8 mouse cellular contexts compared by ENCODE assay signal in the genomic region with DNA sequence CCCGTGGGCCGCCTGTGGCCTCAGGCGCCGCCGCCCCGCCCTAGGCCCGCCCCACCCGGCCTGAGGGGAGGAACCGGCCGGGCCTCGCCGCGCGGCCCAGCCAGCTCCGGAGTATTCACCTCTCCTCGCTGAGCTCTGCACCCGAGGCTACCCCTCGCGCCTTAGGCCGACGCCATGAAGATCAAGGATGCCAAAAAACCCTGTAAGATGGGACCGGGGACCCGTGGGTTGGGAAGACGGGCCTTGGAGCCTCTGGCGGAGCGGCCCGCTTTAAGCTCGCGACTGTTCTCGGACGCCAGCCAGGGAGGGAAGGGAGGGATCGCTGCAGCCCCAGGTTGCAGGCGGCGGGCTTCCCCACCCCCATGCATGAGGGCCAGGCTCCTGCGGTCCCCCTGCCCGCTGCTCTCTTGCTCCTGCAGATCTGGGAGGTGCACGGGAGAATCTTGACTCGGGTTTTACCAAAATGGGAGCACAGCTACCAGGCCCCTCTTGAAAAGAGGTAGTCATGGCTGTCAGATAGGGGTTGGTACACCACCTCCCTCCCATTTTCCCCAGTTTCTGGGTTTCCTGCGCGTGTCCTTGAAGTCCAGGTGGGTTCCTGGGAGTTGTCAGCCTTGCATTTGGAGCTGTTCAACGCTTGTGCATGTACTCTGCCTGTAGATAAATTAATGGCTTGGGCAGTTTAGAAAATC. TPM values are rescaled to one million over a fixed set of nuclear protein-coding genes. Genes with fewer than 3 reads are reported as not detected.
A peak's percentile ranks its signal among the peaks of the same experiment; 100 is the strongest.
DNase-seq lines count a peak whose midpoint lies in the region; ATAC-seq and TF ChIP-seq lines count a peak whose summit lies in the region.

No protein-coding gene starts in this region.

- no peak for TF ChIP-seq RAD21 in CH12.LX (IDR thresholded peaks at IDR 0.05; ENCODE audit: low read depth, low read length)

- TF ChIP-seq CTCF in CH12.LX (conservative IDR thresholded peaks at IDR 0.05 in 1 of 2, IDR thresholded peaks at IDR 0.05 in 1 of 2; ENCODE audit: low read depth in 2 of 2, low read length in 2 of 2) = no peak
- no peak for TF ChIP-seq CTCF in intestine, postnatal 0 days (IDR thresholded peaks at IDR 0.05; ENCODE audit: low read depth)

- no peaks in the 10 kb centered on the region for H3K9me3 ChIP-seq in CH12.LX (replicated peaks; ENCODE audit: low read length)
- no peaks in the 10 kb centered on the region for H3K9me3 ChIP-seq in embryonic facial prominence, embryonic 12.5 days
- no peaks in the 10 kb centered on the region for H3K9me3 ChIP-seq in intestine, postnatal 0 days (ENCODE audit: control insufficient read depth)
- no peaks in the 10 kb centered on the region for H3K9me3 ChIP-seq in liver, embryonic 11.5 days (ENCODE audit: control insufficient read depth, low read length)
- H3K9me3 ChIP-seq in neural tube, embryonic 11.5 days (ENCODE audit: control insufficient read depth, low read length) = no peaks in the 10 kb centered on the region

- peak overlapping the region; percentile 93 for H3K9ac ChIP-seq in CH12.LX (ENCODE audit: insufficient read depth, low read depth)
- H3K9ac ChIP-seq in embryonic facial prominence, embryonic 12.5 days = peak overlapping the region; percentile 95
- peak overlapping the region; percentile 96 for H3K9ac ChIP-seq in intestine, postnatal 0 days (ENCODE audit: low read depth, low read length)
- H3K9ac ChIP-seq in liver, embryonic 11.5 days (ENCODE audit: low read depth, low read length) = peak overlapping the region; percentile 73
- peak overlapping the region; percentile 98 for H3K9ac ChIP-seq in neural tube, embryonic 11.5 days (ENCODE audit: low read length)

- DNase-seq in CH12.LX (ENCODE audit: extremely low read depth) = peak; percentile 66
- DNase-seq in adrenal gland, adult 8-10 months = peak; percentile 65
- peak; percentile 99 for DNase-seq in heart, adult 11 months
- peak; percentile 82 for DNase-seq in liver, embryonic 11.5 days (ENCODE audit: low spot score)
- DNase-seq in neural tube, embryonic 11.5 days (ENCODE audit: low spot score) = no peak
- DNase-seq in B cell, adult 2 months = no peak

- in situ Hi-C loops in CH12.LX (cut with MboI; ENCODE audit: low pct_ligation_motif_present, low pct_unique_long_range_greater_than_20kb, low sequenced_read_pairs) = no loop called here

- peaks cover 48% of the 10 kb centered on the region for H3K79me2 ChIP-seq in CH12.LX (replicated peaks; ENCODE audit: control insufficient read depth, extremely low read depth, insufficient read depth, poor library complexity, severe bottlenecking)

- peak; percentile 89 for ATAC-seq in embryonic facial prominence, embryonic 12.5 days (ENCODE audit: insufficient number of reproducible peaks, insufficient read depth, low FRiP score, low TSS enrichment)
- ATAC-seq in intestine, postnatal 0 days = peak; percentile 95
- ATAC-seq in liver, embryonic 11.5 days (replicated peaks; ENCODE audit: low FRiP score) = peak; percentile 90
- peak; percentile 86 for ATAC-seq in neural tube, embryonic 11.5 days (ENCODE audit: insufficient read depth, low FRiP score, low TSS enrichment)

- under 1% methylated on average over 32 of the region's 41 CpGs for WGBS in embryonic facial prominence, embryonic 12.5 days
- WGBS in intestine, postnatal 0 days = under 1% methylated on average over 32 of the region's 41 CpGs
- WGBS in liver, embryonic 11.5 days = under 1% methylated on average over 33 of the region's 41 CpGs
- WGBS in neural tube, embryonic 11.5 days = 0% methylated on average over 36 of the region's 41 CpGs

- dilution Hi-C loops in CH12.LX (cut with MboI; ENCODE audit: extremely low pct_ligation_motif_present, extremely low pct_unique_long_range_greater_than_20kb, low sequenced_read_pairs) = no loop called here

- peaks cover 3 to 50% of the 10 kb centered on the region in 2 experiments; a peak in 3 of 4 replicates for H3K4me1 ChIP-seq in CH12.LX (ENCODE audit: control insufficient read depth in 1 of 2, insufficient read depth in 2 of 2)
- H3K4me1 ChIP-seq in embryonic facial prominence, embryonic 12.5 days = peaks cover 14% of the 10 kb centered on the region
- H3K4me1 ChIP-seq in intestine, postnatal 0 days (replicated peaks; ENCODE audit: control insufficient read depth, insufficient read depth, low read length) = no peaks in the 10 kb centered on the region
- peaks cover 4% of the 10 kb centered on the region; the same call in 1 of the 2 replicates for H3K4me1 ChIP-seq in liver, embryonic 11.5 days (replicated peaks; ENCODE audit: control insufficient read depth, insufficient read depth, low read length)
- H3K4me1 ChIP-seq in neural tube, embryonic 11.5 days (ENCODE audit: control insufficient read depth, insufficient read depth, low read length) = peaks cover 10% of the 10 kb centered on the region; the same call in 1 of the 2 replicates

- H3K4me2 ChIP-seq in CH12.LX (ENCODE audit: insufficient read depth, low read depth, poor library complexity, severe bottlenecking) = peak overlapping the region; percentile 100; the same call in 1 of the 2 replicates
- peak overlapping the region; percentile 83 for H3K4me2 ChIP-seq in embryonic facial prominence, embryonic 12.5 days (replicated peaks)
- H3K4me2 ChIP-seq in intestine, postnatal 0 days (replicated peaks; ENCODE audit: low read depth) = peak overlapping the region; percentile 73
- H3K4me2 ChIP-seq in liver, embryonic 11.5 days = peak overlapping the region; percentile 75
- peak overlapping the region; percentile 85 for H3K4me2 ChIP-seq in neural tube, embryonic 11.5 days (ENCODE audit: low read depth)

- TF ChIP-seq EP300 in CH12.LX (IDR thresholded peaks at IDR 0.05; ENCODE audit: low read length) = no peak

- TF ChIP-seq POLR2A in CH12.LX (IDR thresholded peaks at IDR 0.05; ENCODE audit: low read depth, low read length) = peak; percentile 62

- peak overlapping the region; percentile 75 for H3K27ac ChIP-seq in CH12.LX (ENCODE audit: insufficient read depth, low read depth)
- H3K27ac ChIP-seq in embryonic facial prominence, embryonic 12.5 days = peak overlapping the region; percentile 96
- H3K27ac ChIP-seq in intestine, postnatal 0 days (ENCODE audit: low read depth, low read length) = peak overlapping the region; percentile 97
- H3K27ac ChIP-seq in liver, embryonic 11.5 days (ENCODE audit: low read depth, low read length) = peak overlapping the region; percentile 74
- peak overlapping the region; percentile 89 for H3K27ac ChIP-seq in neural tube, embryonic 11.5 days (ENCODE audit: low read depth, low read length)

- peaks cover 9% of the 10 kb centered on the region for H3K27me3 ChIP-seq in CH12.LX (replicated peaks)
- no peaks in the 10 kb centered on the region for H3K27me3 ChIP-seq in embryonic facial prominence, embryonic 12.5 days
- no peaks in the 10 kb centered on the region for H3K27me3 ChIP-seq in intestine, postnatal 0 days (replicated peaks; ENCODE audit: control insufficient read depth, insufficient read depth, low read length)
- H3K27me3 ChIP-seq in liver, embryonic 11.5 days (replicated peaks; ENCODE audit: control insufficient read depth, insufficient read depth, low read length) = no peaks in the 10 kb centered on the region
- H3K27me3 ChIP-seq in neural tube, embryonic 11.5 days (ENCODE audit: control insufficient read depth, insufficient read depth, low read length) = no peaks in the 10 kb centered on the region

- H3K4me3 ChIP-seq in CH12.LX (replicated peaks in 1 of 3; ENCODE audit: low read depth in 2 of 3, low read length in 2 of 3, poor library complexity in 1 of 3) = peak overlapping the region; percentile 68 to 100 (median 90)
- H3K4me3 ChIP-seq in embryonic facial prominence, embryonic 12.5 days = peak overlapping the region; percentile 91
- H3K4me3 ChIP-seq in intestine, postnatal 0 days (ENCODE audit: low read depth, low read length) = peak overlapping the region; percentile 96
- H3K4me3 ChIP-seq in liver, embryonic 11.5 days (ENCODE audit: low read depth, low read length) = peak overlapping the region; percentile 65
- peak overlapping the region; percentile 96 for H3K4me3 ChIP-seq in neural tube, embryonic 11.5 days (ENCODE audit: low read depth, low read length)

- H3K36me3 ChIP-seq in CH12.LX (replicated peaks in 1 of 2; ENCODE audit: control insufficient read depth in 1 of 2, insufficient read depth in 1 of 2, low read length in 1 of 2) = peaks cover 0 to 9% of the 10 kb centered on the region in 2 experiments
- no peaks in the 10 kb centered on the region for H3K36me3 ChIP-seq in embryonic facial prominence, embryonic 12.5 days
- no peaks in the 10 kb centered on the region for H3K36me3 ChIP-seq in intestine, postnatal 0 days (ENCODE audit: control insufficient read depth, insufficient read depth)
- peaks cover 5% of the 10 kb centered on the region; the same call in 1 of the 2 replicates for H3K36me3 ChIP-seq in liver, embryonic 11.5 days (ENCODE audit: control insufficient read depth, insufficient read depth, low read length)
- no peaks in the 10 kb centered on the region for H3K36me3 ChIP-seq in neural tube, embryonic 11.5 days (ENCODE audit: control insufficient read depth, insufficient read depth, low read length)

TF ChIP-seq in CH12.LX, 34 proteins besides CTCF, POLR2A, EP300 and RAD21 (continues in another document):
- TF ChIP-seq MEF2A (IDR thresholded peaks at IDR 0.05; ENCODE audit: borderline replicate concordance, low read depth, low read length) = no peak
- TF ChIP-seq NELFE (IDR thresholded peaks at IDR 0.05; ENCODE audit: low read depth, low read length) = peak; percentile 79; the same call in 1 of the 2 replicates
- no peak for TF ChIP-seq ETS1 (conservative IDR thresholded peaks at IDR 0.05; ENCODE audit: low read depth, low read length)

RNA-seq across cellular contexts. Expression of a gene that starts 0.6 kb away (rescaled TPM):
- 18.2 and 22.7 TPM in 2 replicates for total RNA-seq in CH12.LX (2012; rRNA removed)
- total RNA-seq in CH12.LX (2014; rRNA removed) = 36.4 and 40.2 TPM in 2 replicates
- polyA plus RNA-seq in CH12.LX (2012; ENCODE audit: insufficient read length, low read depth) = 19.6 and 22.5 TPM in 2 replicates
- 10 to 100 TPM; 59.5 to 82.6 (median 67.7) TPM for total RNA-seq in adrenal gland, adult 8-10 months (2022)
- 21.2 and 23.1 TPM in 2 replicates for polyA plus RNA-seq in embryonic facial prominence, embryonic 12.5 days (2016; fragmentation: Nextera tagmentation; extraction: Ambion mirVana)
- 39.6 and 42.5 TPM in 2 replicates for polyA plus RNA-seq in intestine, postnatal 0 days (2015; fragmentation: Nextera tagmentation; extraction: Ambion mirVana)
- polyA plus RNA-seq in liver, embryonic 11.5 days (2014; fragmentation: Nextera tagmentation; extraction: Ambion mirVana) = 11.0 and 11.7 TPM in 2 replicates
- polyA plus RNA-seq in neural tube, embryonic 11.5 days (2014; fragmentation: Nextera tagmentation; extraction: Ambion mirVana) = 29.3 and 30.4 TPM in 2 replicates

RNA-seq across cellular contexts. Expression of a gene that starts 28.8 kb away (rescaled TPM):
- total RNA-seq in CH12.LX (2012; rRNA removed) = not detected in 2 replicates
- not detected in 2 replicates for total RNA-seq in CH12.LX (2014; rRNA removed)
- not detected in 2 replicates for polyA plus RNA-seq in CH12.LX (2012; ENCODE audit: insufficient read length, low read depth)
- 1 to 10 TPM in 1 of 4 experiments, under 1 TPM in 3; 0.31 to 1.1 (median 0.94) TPM for total RNA-seq in adrenal gland, adult 8-10 months (2022)
- polyA plus RNA-seq in embryonic facial prominence, embryonic 12.5 days (2016; fragmentation: Nextera tagmentation; extraction: Ambion mirVana) = 1.3 and 1.5 TPM in 2 replicates
- polyA plus RNA-seq in intestine, postnatal 0 days (2015; fragmentation: Nextera tagmentation; extraction: Ambion mirVana) = 0.58 and 0.69 TPM in 2 replicates
- not detected in 2 replicates for polyA plus RNA-seq in liver, embryonic 11.5 days (2014; fragmentation: Nextera tagmentation; extraction: Ambion mirVana)
- 4.3 and 4.9 TPM in 2 replicates for polyA plus RNA-seq in neural tube, embryonic 11.5 days (2014; fragmentation: Nextera tagmentation; extraction: Ambion mirVana)

Comparison
In these comparisons a context has a peak if more than half of its experiments do, and no peak if none do; other contexts are left out.
1. DNase-seq: peak in CH12.LX (single experiment), adrenal gland, adult 8-10 months (single experiment), heart, adult 11 months (single experiment) and liver, embryonic 11.5 days (single experiment); none in neural tube, embryonic 11.5 days (single experiment) and B cell, adult 2 months (0 of 2).
2. Peak in every context shown above with its lines, with median percentiles within 50 percentile points of each other: H3K27ac ChIP-seq, H3K4me2 ChIP-seq, H3K4me3 ChIP-seq, H3K9ac ChIP-seq and ATAC-seq.